Mouse (Mus musculus): ENCODE results near the gene Dnmt3c. TPM values are rescaled to one million over a fixed set of nuclear protein-coding genes. Genes with fewer than 3 reads are reported as not detected.
"Not testable (repeated sequence)": the region's sequence is repeated elsewhere in the genome, so short reads cannot be mapped to it uniquely, and the experiment has no call there.

Dnmt3c gene
- total RNA-seq, 1 experiment from 2014 or later, result not detected

- ATAC-seq (replicated peaks; ENCODE audit: insufficient number of reproducible peaks, low FRiP score, low TSS enrichment, poor library complexity, severe bottlenecking), result no peak
Measured at GRCm38 (mm10) chr2:153712646-153713091, 16.2 kb downstream of the Dnmt3c start.

- no peak for ATAC-seq (replicated peaks; ENCODE audit: insufficient number of reproducible peaks, low FRiP score, low TSS enrichment, poor library complexity, severe bottlenecking)
Measured at GRCm38 (mm10) chr2:153713227-153713626, 16.8 kb downstream of the Dnmt3c start.

- ATAC-seq (replicated peaks; ENCODE audit: insufficient number of reproducible peaks, low FRiP score, low TSS enrichment, poor library complexity, severe bottlenecking), result not testable (repeated sequence)
Measured at GRCm38 (mm10) chr2:153717861-153718260, 21.4 kb downstream of the Dnmt3c start.

GRCm38 (mm10) chr2:153723098-153723497 is 26.6 kb downstream of the Dnmt3c start:
- no peak for ATAC-seq (replicated peaks; ENCODE audit: insufficient number of reproducible peaks, low FRiP score, low TSS enrichment, poor library complexity, severe bottlenecking)

GRCm38 (mm10) chr2:153724424-153724823 is 28.0 kb downstream of the Dnmt3c start:
- ATAC-seq (replicated peaks; ENCODE audit: insufficient number of reproducible peaks, low FRiP score, low TSS enrichment, poor library complexity, severe bottlenecking), result no peak

- ATAC-seq (replicated peaks; ENCODE audit: insufficient number of reproducible peaks, low FRiP score, low TSS enrichment, poor library complexity, severe bottlenecking), result no peak
Measured at GRCm38 (mm10) chr2:153724871-153725270, 28.4 kb downstream of the Dnmt3c start.

GRCm38 (mm10) chr2:153725291-153725690 is 28.8 kb downstream of the Dnmt3c start:
- no peak for ATAC-seq (replicated peaks; ENCODE audit: insufficient number of reproducible peaks, low FRiP score, low TSS enrichment, poor library complexity, severe bottlenecking)

GRCm38 (mm10) chr2:153734033-153734432 is 37.6 kb downstream of the Dnmt3c start:
- no peak for ATAC-seq (replicated peaks; ENCODE audit: insufficient number of reproducible peaks, low FRiP score, low TSS enrichment, poor library complexity, severe bottlenecking)

GRCm38 (mm10) chr2:153740500-153741436 is 44.3 kb downstream of the Dnmt3c start, which contains the start of gene Mapre1:
Gene Mapre1 (plus strand): TSS chr2:153741274.
- ATAC-seq (replicated peaks; ENCODE audit: insufficient number of reproducible peaks, low FRiP score, low TSS enrichment, poor library complexity, severe bottlenecking), result peak; percentile 97

- peak; percentile 16; the same call in 1 of the 2 replicates for ATAC-seq (replicated peaks; ENCODE audit: insufficient number of reproducible peaks, low FRiP score, low TSS enrichment, poor library complexity, severe bottlenecking)
Measured at GRCm38 (mm10) chr2:153741437-153742065, 45.1 kb downstream of the Dnmt3c start.

- ATAC-seq (replicated peaks; ENCODE audit: insufficient number of reproducible peaks, low FRiP score, low TSS enrichment, poor library complexity, severe bottlenecking), result no peak
Measured at GRCm38 (mm10) chr2:153747994-153748393, 51.5 kb downstream of the Dnmt3c start.

GRCm38 (mm10) chr2:153750363-153750762 is 53.9 kb downstream of the Dnmt3c start:
- no peak for ATAC-seq (replicated peaks; ENCODE audit: insufficient number of reproducible peaks, low FRiP score, low TSS enrichment, poor library complexity, severe bottlenecking)

GRCm38 (mm10) chr2:153762121-153762520 is 65.7 kb downstream of the Dnmt3c start:
- ATAC-seq (replicated peaks; ENCODE audit: insufficient number of reproducible peaks, low FRiP score, low TSS enrichment, poor library complexity, severe bottlenecking), result no peak

- no peak for ATAC-seq (replicated peaks; ENCODE audit: insufficient number of reproducible peaks, low FRiP score, low TSS enrichment, poor library complexity, severe bottlenecking)
Measured at GRCm38 (mm10) chr2:153767484-153767883, 71.0 kb downstream of the Dnmt3c start.

GRCm38 (mm10) chr2:153768881-153769280 is 72.4 kb downstream of the Dnmt3c start:
- ATAC-seq (replicated peaks; ENCODE audit: insufficient number of reproducible peaks, low FRiP score, low TSS enrichment, poor library complexity, severe bottlenecking), result no peak

GRCm38 (mm10) chr2:153772950-153773349 is 76.5 kb downstream of the Dnmt3c start:
- no peak for ATAC-seq (replicated peaks; ENCODE audit: insufficient number of reproducible peaks, low FRiP score, low TSS enrichment, poor library complexity, severe bottlenecking)

GRCm38 (mm10) chr2:153775472-153775871 is 79.0 kb downstream of the Dnmt3c start:
- ATAC-seq (replicated peaks; ENCODE audit: insufficient number of reproducible peaks, low FRiP score, low TSS enrichment, poor library complexity, severe bottlenecking), result no peak

GRCm38 (mm10) chr2:153778638-153779362 is 82.3 kb downstream of the Dnmt3c start:
- ATAC-seq (replicated peaks; ENCODE audit: insufficient number of reproducible peaks, low FRiP score, low TSS enrichment, poor library complexity, severe bottlenecking), result peak; percentile 79
